Mouse (Mus musculus): ENCODE results near the gene Cdk10.

DNA sequence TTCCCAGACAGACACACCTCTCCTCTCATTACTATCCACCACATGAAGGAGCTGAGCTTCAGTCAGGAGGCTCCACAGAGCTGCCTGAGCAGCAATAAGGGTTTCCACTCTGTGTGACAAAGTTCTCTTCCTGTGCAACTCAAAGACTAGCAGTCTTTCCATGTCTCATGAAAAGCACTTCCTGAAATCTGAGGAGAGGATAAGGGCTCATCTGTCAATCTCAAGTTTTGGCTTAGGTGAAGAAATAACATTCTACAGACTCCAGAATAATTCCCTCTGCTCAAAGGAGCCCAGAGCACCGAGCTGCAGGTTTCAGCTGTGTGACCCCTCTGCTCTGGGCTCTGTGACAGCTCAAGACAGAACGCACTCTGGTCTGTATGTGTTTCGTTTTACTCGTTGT lies 28.3 kb downstream of the Cdk10 start:
- TF ChIP-seq CTCF (IDR thresholded peaks at IDR 0.05; ENCODE audit: insufficient read depth, low read length) (no peak), POLR2A (IDR thresholded peaks at IDR 0.05; ENCODE audit: borderline replicate concordance, extremely low read depth, low read depth, low read length) (no peak)
